Mouse (Mus musculus): ENCODE results near the gene Nr3c2. TPM values are rescaled to one million over a fixed set of nuclear protein-coding genes. Genes with fewer than 3 reads are reported as not detected.

Nr3c2 gene
- polyA plus RNA-seq (2015; fragmentation: Nextera tagmentation; extraction: Ambion mirVana) = 2.5 and 3.0 TPM in 2 replicates

DNA sequence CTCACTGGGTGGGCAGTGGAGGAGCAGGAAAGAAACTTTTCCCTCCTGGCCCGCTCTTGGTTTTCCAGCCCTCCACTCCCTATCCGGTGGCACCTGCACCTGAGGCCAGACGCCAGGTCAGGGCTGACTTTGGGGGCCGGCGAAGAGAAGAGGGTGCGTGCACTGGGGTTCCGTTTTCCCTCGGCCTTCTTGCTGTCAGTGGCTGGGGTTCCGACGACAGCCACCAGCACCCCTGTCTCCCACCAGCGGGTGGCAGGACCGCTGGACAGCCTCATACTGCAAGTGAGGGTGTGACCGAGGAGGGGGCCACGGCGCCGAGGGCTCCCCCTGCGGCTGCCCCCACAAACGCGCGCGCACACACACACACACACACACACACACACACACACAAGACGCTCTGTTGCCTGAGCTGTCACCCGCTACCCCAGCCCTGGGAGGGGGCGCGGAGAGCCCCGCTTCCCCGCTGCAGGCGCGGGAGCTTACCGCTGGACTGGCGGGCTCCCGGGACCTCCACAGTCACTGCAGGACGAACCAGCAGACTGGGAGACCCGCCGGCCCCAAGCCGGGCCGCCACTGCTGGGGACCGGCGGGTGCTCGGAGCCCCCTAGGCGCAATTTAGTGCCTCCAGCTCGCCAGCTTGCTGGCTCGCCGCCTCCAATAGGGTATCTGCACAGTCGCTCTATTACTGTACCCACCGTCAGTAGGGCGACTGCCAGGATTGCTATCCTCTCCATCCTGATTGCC, at the start of gene Nr3c2:
Gene Nr3c2, plus strand, starts transcription at position 32 of the 744 bp plus-strand sequence.
- no peaks in the 10 kb centered on the region for H3K36me3 ChIP-seq
- peaks cover 19% of the 10 kb centered on the region for H3K4me1 ChIP-seq
- peak within 1 kb of the TSS; percentile 61 for H3K4me3 ChIP-seq
- under 1% methylated on average over 46 of the region's 47 CpGs for WGBS
- H3K4me2 ChIP-seq = peak within 1 kb of the TSS; percentile 98
- no peak within 1 kb of the TSS for H3K27ac ChIP-seq
- peak within 1 kb of the TSS; percentile 49 for H3K9ac ChIP-seq
- ATAC-seq (ENCODE audit: borderline replicate concordance, extremely low read depth, low FRiP score, low TSS enrichment) = no peak
- H3K27me3 ChIP-seq = peaks cover 44% of the 10 kb centered on the region
- no peaks in the 10 kb centered on the region for H3K9me3 ChIP-seq

DNA sequence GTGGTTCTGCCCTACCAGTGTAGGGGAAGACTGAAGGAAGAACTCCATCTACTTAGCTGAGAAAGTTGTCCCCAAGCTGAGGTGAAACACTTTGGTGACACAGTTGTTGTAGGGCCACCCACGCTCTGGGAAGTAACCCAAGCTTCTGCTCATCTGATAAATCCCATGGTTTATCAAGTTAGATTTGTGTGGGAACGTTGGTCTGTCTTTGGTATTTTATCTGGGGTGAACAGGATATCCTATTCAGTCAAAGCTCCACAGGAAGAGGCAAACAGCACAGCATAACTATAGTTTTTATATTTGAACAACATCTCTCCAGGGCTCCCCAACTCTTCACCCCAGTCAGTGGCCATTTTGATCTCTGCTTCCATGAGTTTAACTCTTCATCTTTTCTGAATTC, 40.7 kb upstream of the Nr3c2 start:
- no peak for ATAC-seq (ENCODE audit: borderline replicate concordance, extremely low read depth, low FRiP score, low TSS enrichment)
- Histone ChIP-seq H3K4me3 (no peak overlapping the region), H3K27me3 (no peaks in the 10 kb centered on the region), H3K4me1 (no peaks in the 10 kb centered on the region), H3K9ac (no peak overlapping the region), H3K36me3 (no peaks in the 10 kb centered on the region), H3K9me3 (no peaks in the 10 kb centered on the region), H3K27ac (no peak overlapping the region), H3K4me2 (no peak overlapping the region)
- WGBS = 61% methylated on average over 2 of the region's 2 CpGs

DNA sequence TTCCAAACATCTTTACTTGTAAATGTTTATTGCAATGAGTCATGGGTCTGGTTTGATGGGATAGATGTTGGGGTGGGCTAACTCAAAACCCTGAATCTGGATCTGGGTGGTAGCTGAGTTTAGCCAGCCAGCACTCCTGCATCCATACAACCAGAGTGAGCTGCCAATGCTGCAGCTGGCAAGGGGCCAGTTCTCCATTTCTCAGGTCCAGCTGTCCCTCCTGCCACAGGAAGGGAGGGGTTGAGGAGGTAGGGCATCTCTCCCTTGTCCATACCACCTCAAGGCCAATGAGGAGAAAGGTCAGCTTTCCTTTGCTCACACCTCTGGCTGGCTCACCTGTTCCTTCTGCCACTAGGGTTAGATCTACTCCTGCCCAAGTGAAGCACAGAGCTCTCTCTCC, 39.5 kb upstream of the Nr3c2 start:
- H3K27ac ChIP-seq = no peak overlapping the region
- H3K9me3 ChIP-seq = no peaks in the 10 kb centered on the region
- no peaks in the 10 kb centered on the region for H3K4me1 ChIP-seq
- no peak overlapping the region for H3K9ac ChIP-seq
- H3K4me2 ChIP-seq = no peak overlapping the region
- H3K4me3 ChIP-seq = no peak overlapping the region
- H3K36me3 ChIP-seq = no peaks in the 10 kb centered on the region
- no peak for ATAC-seq (ENCODE audit: borderline replicate concordance, extremely low read depth, low FRiP score, low TSS enrichment)
- H3K27me3 ChIP-seq = no peaks in the 10 kb centered on the region

DNA sequence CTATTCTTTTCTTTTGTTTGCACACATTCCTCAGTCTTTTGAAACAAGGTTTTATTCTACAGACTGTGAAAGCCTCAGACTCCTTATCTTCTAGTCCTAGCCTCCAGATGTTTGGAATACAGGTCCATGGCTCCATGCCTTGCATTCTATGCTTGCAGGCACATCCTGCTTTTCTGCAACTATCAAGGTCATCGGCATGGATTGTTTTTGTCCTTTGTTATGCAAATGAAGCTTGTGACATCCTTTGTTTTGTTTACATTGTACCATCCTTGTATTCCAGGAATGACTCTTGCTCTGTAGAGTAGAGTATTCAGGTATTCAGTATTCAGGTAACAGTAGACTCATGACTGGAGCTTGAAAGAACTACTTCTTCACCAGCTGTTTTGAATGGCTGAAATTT, 36.2 kb upstream of the Nr3c2 start:
- H3K4me1 ChIP-seq = no peaks in the 10 kb centered on the region
- H3K9ac ChIP-seq = no peak overlapping the region
- WGBS = 90% methylated on average over 1 of the region's 1 CpGs
- no peaks in the 10 kb centered on the region for H3K9me3 ChIP-seq
- no peak overlapping the region for H3K27ac ChIP-seq
- no peak for ATAC-seq (ENCODE audit: borderline replicate concordance, extremely low read depth, low FRiP score, low TSS enrichment)
- H3K4me3 ChIP-seq = no peak overlapping the region
- H3K36me3 ChIP-seq = no peaks in the 10 kb centered on the region
- H3K27me3 ChIP-seq = no peaks in the 10 kb centered on the region
- no peak overlapping the region for H3K4me2 ChIP-seq

DNA sequence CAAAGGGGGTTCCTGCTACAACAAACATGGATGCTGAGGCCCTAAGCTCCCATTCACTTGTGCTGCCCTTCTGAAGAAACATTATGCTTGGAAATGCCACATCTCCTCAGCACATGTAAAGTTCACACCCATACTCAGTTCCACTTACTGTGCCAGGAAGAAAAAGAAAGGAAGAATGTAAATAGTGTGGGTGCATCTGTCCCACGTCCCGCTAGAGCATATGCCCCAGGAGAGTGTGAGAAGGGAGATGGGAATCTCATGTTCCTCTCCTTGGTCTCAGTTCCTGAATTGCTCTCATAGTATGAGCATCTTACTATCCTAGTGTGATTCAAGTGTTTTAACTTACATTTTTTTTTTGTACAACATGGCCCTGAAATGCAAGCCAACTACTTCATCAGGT, 22.4 kb upstream of the Nr3c2 start:
- no peak overlapping the region for H3K9ac ChIP-seq
- no peak overlapping the region for H3K27ac ChIP-seq
- H3K9me3 ChIP-seq = no peaks in the 10 kb centered on the region
- 86% methylated on average over 2 of the region's 2 CpGs for WGBS
- no peak for ATAC-seq (ENCODE audit: borderline replicate concordance, extremely low read depth, low FRiP score, low TSS enrichment)
- H3K4me1 ChIP-seq = no peaks in the 10 kb centered on the region
- no peaks in the 10 kb centered on the region for H3K36me3 ChIP-seq
- H3K27me3 ChIP-seq = no peaks in the 10 kb centered on the region
- H3K4me3 ChIP-seq = no peak overlapping the region
- H3K4me2 ChIP-seq = no peak overlapping the region

DNA sequence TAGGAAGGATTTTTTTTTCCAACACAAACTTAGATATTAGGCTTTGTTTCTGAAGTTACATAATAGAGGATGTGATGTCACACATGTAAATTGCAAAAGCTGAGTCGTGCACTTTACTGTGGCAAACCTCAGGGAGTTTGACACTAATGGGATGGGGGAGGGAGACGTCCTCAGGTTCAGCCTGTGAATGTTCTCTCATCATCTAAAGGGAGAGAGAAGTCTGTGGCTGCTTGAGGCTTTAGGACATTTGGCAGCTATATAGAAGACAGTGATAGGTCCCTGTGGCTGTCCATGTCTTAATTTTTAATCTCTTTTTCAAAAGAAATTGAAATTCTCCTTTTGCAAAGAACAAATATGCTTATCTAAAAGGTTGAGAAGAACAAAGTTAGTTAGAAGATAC, 2.2 kb upstream of the Nr3c2 start:
- H3K9ac ChIP-seq = no peak overlapping the region
- no peak overlapping the region for H3K4me2 ChIP-seq
- WGBS = 0% methylated on average over 2 of the region's 2 CpGs
- H3K4me3 ChIP-seq = no peak overlapping the region
- H3K4me1 ChIP-seq = peaks cover 19% of the 10 kb centered on the region
- H3K9me3 ChIP-seq = no peaks in the 10 kb centered on the region
- peaks cover 34% of the 10 kb centered on the region for H3K27me3 ChIP-seq
- no peak for ATAC-seq (ENCODE audit: borderline replicate concordance, extremely low read depth, low FRiP score, low TSS enrichment)
- H3K27ac ChIP-seq = no peak overlapping the region
- no peaks in the 10 kb centered on the region for H3K36me3 ChIP-seq

DNA sequence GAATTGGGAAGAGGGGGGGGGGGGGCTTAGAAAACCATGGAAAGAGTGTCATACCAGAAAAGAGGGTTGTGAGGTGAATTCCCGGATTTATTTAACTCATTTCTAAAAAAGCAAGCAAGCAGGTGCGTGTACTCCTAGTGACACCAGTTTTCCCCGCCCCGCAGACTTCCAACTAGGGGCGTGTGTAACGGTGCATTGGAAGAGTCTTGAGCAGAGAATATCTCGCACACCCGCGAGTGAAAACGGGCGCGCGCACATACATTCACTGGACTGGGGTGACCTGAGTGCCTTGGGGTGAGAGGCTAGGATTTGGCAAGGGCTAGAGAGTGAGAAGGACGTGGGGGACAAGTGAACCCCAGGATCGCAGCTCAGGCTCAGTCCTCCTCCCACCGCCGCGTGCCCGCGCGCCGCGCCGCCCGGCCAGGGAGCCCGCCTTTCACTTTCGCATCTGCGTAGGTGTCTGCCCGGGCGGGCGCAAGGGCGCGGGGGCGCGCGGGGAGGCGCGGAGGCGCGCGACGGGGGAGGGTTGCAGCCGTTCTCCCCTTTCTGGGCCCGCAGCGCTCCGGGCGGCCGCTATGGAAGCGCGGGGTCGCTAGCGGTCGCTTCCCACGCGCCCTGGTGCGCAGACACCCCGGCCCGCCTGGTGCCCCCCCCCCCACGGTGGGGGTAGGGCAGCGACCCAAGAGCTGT, 376 bp upstream of the Nr3c2 start:
- ATAC-seq (ENCODE audit: borderline replicate concordance, extremely low read depth, low FRiP score, low TSS enrichment) = peak; percentile 3
- H3K4me3 ChIP-seq = peak overlapping the region; percentile 61
- no peaks in the 10 kb centered on the region for H3K36me3 ChIP-seq
- H3K4me2 ChIP-seq = peak overlapping the region; percentile 98
- WGBS = 1% methylated on average over 42 of the region's 60 CpGs
- peak overlapping the region; percentile 49 for H3K9ac ChIP-seq
- H3K27me3 ChIP-seq = peaks cover 44% of the 10 kb centered on the region
- no peaks in the 10 kb centered on the region for H3K9me3 ChIP-seq
- H3K27ac ChIP-seq = no peak overlapping the region
- H3K4me1 ChIP-seq = peaks cover 19% of the 10 kb centered on the region

DNA sequence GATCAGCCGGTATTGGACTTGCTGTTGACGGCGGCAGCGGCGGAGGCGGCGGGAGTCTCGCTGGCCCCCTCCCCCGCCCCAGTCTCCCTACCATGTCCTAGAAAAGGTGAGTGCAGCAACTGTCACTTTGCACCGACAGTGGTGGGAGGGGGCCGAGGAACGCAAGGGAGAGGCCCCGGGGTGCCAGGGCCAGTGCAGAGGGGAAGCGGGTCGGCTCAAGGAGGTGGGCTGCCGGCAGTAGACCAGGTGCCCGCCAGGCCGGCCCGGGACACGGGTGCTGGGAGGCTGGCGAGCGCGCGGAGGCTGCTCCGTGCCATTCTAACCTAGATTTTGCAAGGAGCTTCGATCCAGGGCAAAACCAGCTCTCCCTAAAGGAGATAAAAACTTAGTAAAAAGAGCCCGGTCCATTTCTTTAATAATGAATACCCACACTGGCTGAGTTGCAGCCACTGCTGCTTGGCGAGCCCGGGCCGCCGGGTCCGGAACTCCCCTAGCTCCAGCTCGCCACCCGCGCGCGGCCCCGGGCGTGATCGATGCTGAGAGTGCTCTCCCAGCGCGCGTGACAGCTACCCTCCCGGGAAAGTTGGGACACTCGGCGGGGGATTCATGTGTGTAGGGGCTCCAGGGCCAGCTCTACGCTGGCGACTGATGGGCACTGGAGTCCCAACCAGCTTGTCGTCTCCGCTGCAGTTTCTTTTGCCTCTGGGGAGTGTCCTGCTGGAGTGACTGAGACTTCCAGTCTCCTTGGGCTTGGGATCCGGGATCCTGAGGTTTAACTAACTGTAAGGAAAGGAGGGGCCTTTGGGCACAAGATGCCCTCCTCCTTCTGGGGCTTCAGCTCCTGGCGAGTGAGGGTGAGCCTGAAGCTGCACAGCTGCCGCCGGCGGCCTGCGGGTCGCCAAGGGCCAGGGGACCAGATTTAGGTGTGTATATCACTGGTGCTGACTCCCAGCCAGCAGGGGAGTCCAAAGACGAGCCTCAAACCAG, 1.2 kb downstream of the Nr3c2 start:
- peaks cover 53% of the 10 kb centered on the region for H3K27me3 ChIP-seq
- no peak overlapping the region for H3K27ac ChIP-seq
- peaks cover 19% of the 10 kb centered on the region for H3K4me1 ChIP-seq
- H3K9me3 ChIP-seq = no peaks in the 10 kb centered on the region
- H3K4me3 ChIP-seq = peak overlapping the region; percentile 61
- ATAC-seq (ENCODE audit: borderline replicate concordance, extremely low read depth, low FRiP score, low TSS enrichment) = no peak
- H3K4me2 ChIP-seq = peak overlapping the region; percentile 98
- WGBS = under 1% methylated on average over 58 of the region's 58 CpGs
- no peaks in the 10 kb centered on the region for H3K36me3 ChIP-seq
- peak overlapping the region; percentile 43 for H3K9ac ChIP-seq

DNA sequence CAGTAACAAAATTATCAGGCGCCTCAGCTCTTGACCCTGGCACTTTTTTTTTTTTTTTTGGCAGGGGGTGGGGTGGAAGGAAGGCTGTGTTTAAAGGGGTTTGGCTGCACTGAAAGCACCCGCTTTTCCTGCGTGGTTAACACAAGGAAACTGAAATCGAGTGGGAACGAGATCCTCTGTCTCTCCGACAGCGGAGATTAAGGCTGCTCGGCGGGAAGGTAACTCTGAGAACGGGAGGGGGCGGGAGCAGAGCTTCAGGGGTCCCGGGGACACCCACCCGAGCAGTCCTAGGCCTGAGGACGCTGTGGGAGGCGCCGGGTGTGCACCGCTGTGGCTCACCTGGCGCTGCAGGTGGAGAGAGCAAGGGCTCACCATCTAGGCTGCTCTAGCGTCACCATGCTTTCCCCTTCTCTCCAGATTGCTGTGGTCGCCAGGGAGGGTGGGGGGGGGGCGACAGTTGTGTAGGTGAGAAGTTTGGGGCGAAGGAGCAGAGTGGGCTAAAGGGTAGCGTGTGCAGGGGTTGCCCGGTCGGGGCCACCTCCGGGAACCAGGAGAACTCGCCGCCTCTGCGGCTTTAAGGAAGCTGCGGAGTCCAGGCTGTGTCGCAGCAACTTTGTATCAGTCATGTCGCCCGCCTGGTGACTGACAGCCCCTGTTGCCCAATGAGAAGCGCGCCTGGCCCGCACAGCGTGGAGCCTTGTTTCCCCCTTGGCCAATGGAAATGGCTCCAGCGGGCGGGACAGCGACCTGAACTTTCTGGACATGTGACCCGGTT, 2.4 kb downstream of the Nr3c2 start:
- Histone ChIP-seq H3K27ac (no peak overlapping the region), H3K4me3 (peak overlapping the region; percentile 61), H3K4me2 (peak overlapping the region; percentile 98), H3K27me3 (peaks cover 53% of the 10 kb centered on the region), H3K9ac (peak overlapping the region; percentile 64), H3K9me3 (no peaks in the 10 kb centered on the region), H3K36me3 (no peaks in the 10 kb centered on the region), H3K4me1 (peaks cover 19% of the 10 kb centered on the region)
- WGBS = under 1% methylated on average over 40 of the region's 41 CpGs
- peak; percentile 99 for ATAC-seq (ENCODE audit: borderline replicate concordance, extremely low read depth, low FRiP score, low TSS enrichment)

DNA sequence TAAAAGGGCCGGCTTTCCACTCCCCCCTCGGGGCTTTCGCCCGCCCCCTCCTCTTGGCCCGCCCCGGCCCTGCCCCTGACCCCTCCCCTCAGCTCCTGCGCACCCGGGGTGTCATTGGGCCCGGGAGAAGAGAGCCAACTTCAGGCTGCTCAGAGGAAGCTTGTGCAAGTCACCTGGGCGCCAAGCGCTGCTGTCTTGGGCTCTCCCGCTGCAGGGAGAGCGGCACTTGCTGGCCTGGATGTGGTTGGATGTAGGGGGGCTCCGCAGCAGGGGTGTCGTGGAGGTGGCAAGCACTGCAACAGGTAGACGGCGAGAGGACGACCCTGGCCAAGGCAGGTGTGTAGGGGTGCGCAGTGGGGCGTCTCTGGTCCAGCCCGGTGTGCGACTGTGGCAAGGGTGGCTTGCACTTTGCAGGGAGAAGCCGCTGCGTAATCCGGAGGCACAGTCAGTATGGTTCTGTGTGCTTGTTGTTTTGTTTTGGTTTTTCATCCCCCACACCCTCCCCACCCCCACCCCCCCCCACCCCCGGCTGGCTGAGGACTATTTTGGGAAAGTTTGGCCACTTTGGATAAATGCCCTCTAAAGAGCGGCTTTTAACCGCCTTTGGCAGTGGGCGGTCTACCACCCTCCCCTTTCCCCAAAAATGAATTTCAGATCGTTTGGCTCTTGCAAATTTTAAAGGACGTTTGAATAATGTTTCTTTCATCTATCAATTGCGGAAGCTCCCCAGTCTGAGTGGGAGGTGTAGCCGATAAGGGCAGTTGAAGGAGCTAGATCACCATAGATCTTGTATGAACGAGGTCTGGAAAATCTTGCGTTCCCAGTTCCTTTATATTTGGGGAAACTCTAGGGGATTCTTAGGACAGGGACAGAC, 3.2 kb downstream of the Nr3c2 start:
- Histone ChIP-seq H3K27ac (no peak overlapping the region), H3K4me3 (peak overlapping the region; percentile 61), H3K4me2 (peak overlapping the region; percentile 98), H3K27me3 (peaks cover 49% of the 10 kb centered on the region), H3K9ac (peak overlapping the region; percentile 52), H3K4me1 (peaks cover 19% of the 10 kb centered on the region), H3K36me3 (no peaks in the 10 kb centered on the region), H3K9me3 (no peaks in the 10 kb centered on the region)
- WGBS = 1% methylated on average over 34 of the region's 35 CpGs
- peak; percentile 29 for ATAC-seq (ENCODE audit: borderline replicate concordance, extremely low read depth, low FRiP score, low TSS enrichment)

Measured in lung, embryonic 15.5 days (tissue).